Mouse (Mus musculus): ENCODE data around the gene Pemt. TPM values are rescaled to one million over a fixed set of nuclear protein-coding genes. Genes with fewer than 3 reads are reported as not detected.

Gene Pemt
- total RNA-seq, 1 experiment from 2014 or later: 5.6 TPM

- ATAC-seq (replicated peaks; ENCODE audit: low read depth, poor library complexity, severe bottlenecking): no peak
Observed at GRCm38 (mm10) chr11:60005866-60006265, 40.4 kb downstream of the Pemt start.

- ATAC-seq (replicated peaks; ENCODE audit: low read depth, poor library complexity, severe bottlenecking): no peak
Observed at GRCm38 (mm10) chr11:60004716-60005115, 41.6 kb downstream of the Pemt start.

- no peak for ATAC-seq (replicated peaks; ENCODE audit: low read depth, poor library complexity, severe bottlenecking)
Observed at GRCm38 (mm10) chr11:60003811-60004210, 42.5 kb downstream of the Pemt start.

GRCm38 (mm10) chr11:60001231-60001980 lies 44.9 kb downstream of the Pemt start:
- no peak for ATAC-seq (replicated peaks; ENCODE audit: low read depth, poor library complexity, severe bottlenecking)

- ATAC-seq (replicated peaks; ENCODE audit: low read depth, poor library complexity, severe bottlenecking): no peak
Observed at GRCm38 (mm10) chr11:59994318-59994717, 52.0 kb downstream of the Pemt start.

GRCm38 (mm10) chr11:59991365-59991764 lies 54.9 kb downstream of the Pemt start:
- ATAC-seq (replicated peaks; ENCODE audit: low read depth, poor library complexity, severe bottlenecking): no peak

GRCm38 (mm10) chr11:59989406-59989805 lies 56.9 kb downstream of the Pemt start:
- ATAC-seq (replicated peaks; ENCODE audit: low read depth, poor library complexity, severe bottlenecking): no peak

GRCm38 (mm10) chr11:59977831-59978230 lies 68.5 kb downstream of the Pemt start:
- no peak for ATAC-seq (replicated peaks; ENCODE audit: low read depth, poor library complexity, severe bottlenecking)

- no peak for ATAC-seq (replicated peaks; ENCODE audit: low read depth, poor library complexity, severe bottlenecking)
Observed at GRCm38 (mm10) chr11:59975241-59975640, 71.0 kb downstream of the Pemt start.

- no peak for ATAC-seq (replicated peaks; ENCODE audit: low read depth, poor library complexity, severe bottlenecking)
Observed at GRCm38 (mm10) chr11:59973389-59973788, 72.9 kb downstream of the Pemt start.

GRCm38 (mm10) chr11:59971691-59972090 lies 74.6 kb downstream of the Pemt start:
- ATAC-seq (replicated peaks; ENCODE audit: low read depth, poor library complexity, severe bottlenecking): no peak

- no peak for ATAC-seq (replicated peaks; ENCODE audit: low read depth, poor library complexity, severe bottlenecking)
Observed at GRCm38 (mm10) chr11:59970780-59971179, 75.5 kb downstream of the Pemt start.

GRCm38 (mm10) chr11:59967765-59968164 lies 78.5 kb downstream of the Pemt start:
- no peak for ATAC-seq (replicated peaks; ENCODE audit: low read depth, poor library complexity, severe bottlenecking)

GRCm38 (mm10) chr11:59966102-59966483 lies 80.2 kb downstream of the Pemt start:
- ATAC-seq (replicated peaks; ENCODE audit: low read depth, poor library complexity, severe bottlenecking): no peak

- peak; percentile 78 for ATAC-seq (replicated peaks; ENCODE audit: low read depth, poor library complexity, severe bottlenecking)
Observed at GRCm38 (mm10) chr11:59965227-59966101, 80.8 kb downstream of the Pemt start.

GRCm38 (mm10) chr11:59964818-59965217 lies 81.5 kb downstream of the Pemt start, which contains the start of gene Rasd1:
Gene Rasd1 (minus strand): TSS chr11:59964944.
- peak; percentile 82 for ATAC-seq (replicated peaks; ENCODE audit: low read depth, poor library complexity, severe bottlenecking)

GRCm38 (mm10) chr11:59964163-59964758 lies 82.0 kb downstream of the Pemt start:
- 0 out of 2 replicates have a peak, but pooled peaks have one; percentile 10 for ATAC-seq (replicated peaks; ENCODE audit: low read depth, poor library complexity, severe bottlenecking)

- ATAC-seq (replicated peaks; ENCODE audit: low read depth, poor library complexity, severe bottlenecking): 0 out of 2 replicates have a peak, but pooled peaks have one; percentile 1
Observed at GRCm38 (mm10) chr11:59963364-59964162, 82.7 kb downstream of the Pemt start.

GRCm38 (mm10) chr11:59962590-59962989 lies 83.7 kb downstream of the Pemt start:
- no peak for ATAC-seq (replicated peaks; ENCODE audit: low read depth, poor library complexity, severe bottlenecking)

GRCm38 (mm10) chr11:59961338-59961875 lies 84.9 kb downstream of the Pemt start:
- no peak for ATAC-seq (replicated peaks; ENCODE audit: low read depth, poor library complexity, severe bottlenecking)

Data from common myeloid progenitor, adult 5-6 weeks (primary cell).